Mouse (Mus musculus) forebrain, embryonic 16.5 days (tissue): Measurements from ENCODE around the gene En2. TPM values are rescaled to one million over a fixed set of nuclear protein-coding genes. Genes with fewer than 3 reads are reported as not detected.

Source experiments
- ATAC-seq: fragments of 200-750 bp; cut with Nextera tagmentation; 2 replicates; pipeline ENCODE4 v1.8.0; 2017; ENCODE audit warnings: mild to moderate bottlenecking, moderate library complexity
- H3K27ac ChIP-seq: fragments of 300-500 bp; sonication (generic); 2 replicates; pipeline ENCODE4 v1.5.1; 2014; ENCODE audit warnings: low read length, control low read depth
- H3K27me3 ChIP-seq: fragments of 300-500 bp; sonication (generic); replicated peaks from 2 replicates; pipeline ENCODE4 v1.6.1; 2014; ENCODE audit warnings: low read length; ENCODE audit not compliant: control insufficient read depth, insufficient read depth
- H3K36me3 ChIP-seq: fragments of 300-500 bp; sonication (generic); 2 replicates; pipeline ENCODE4 v1.6.1; 2014; ENCODE audit not compliant: control insufficient read depth, insufficient read depth
- H3K4me1 ChIP-seq: fragments of 300-500 bp; sonication (generic); replicated peaks from 2 replicates; pipeline ENCODE4 v1.6.1; 2014; ENCODE audit warnings: low read length; ENCODE audit not compliant: control insufficient read depth, insufficient read depth
- H3K4me2 ChIP-seq: fragments of 300-500 bp; sonication (generic); 2 replicates; pipeline ENCODE4 v1.6.1; 2014; ENCODE audit warnings: mild to moderate bottlenecking, low read length, control low read depth
- H3K4me3 ChIP-seq: fragments of 300-500 bp; sonication (generic); replicated peaks from 2 replicates; pipeline ENCODE4 v1.5.1; 2014; ENCODE audit warnings: mild to moderate bottlenecking, low read length, control low read depth
- H3K9ac ChIP-seq: fragments of 300-500 bp; sonication (generic); replicated peaks from 2 replicates; pipeline ENCODE4 v1.6.1; 2014; ENCODE audit warnings: low read depth, low read length, control low read depth
- H3K9me3 ChIP-seq: fragments of 300-500 bp; sonication (generic); 2 replicates; pipeline ENCODE4 v1.6.1; 2016; ENCODE audit warnings: low read length; ENCODE audit not compliant: control insufficient read depth
- WGBS: fragments of 180-500 bp; shearing (Covaris S2); extraction: QIAGEN DNeasy Blood & Tissue Kit; methylation state at CpG from one replicate; pipeline ENCODE4 v1.1.7; 2014; 5-methylcytosine and 5-hydroxymethylcytosine counted together
- polyA plus RNA-seq: library from polyadenylated mRNA; unstranded; fragments of >200 nt; fragmentation: Nextera tagmentation; extraction: Ambion mirVana; gene quantifications from 2 replicates; pipeline ENCODE4 v1.2.1, GENCODE M21; 2015

Gene En2
- polyA plus RNA-seq, 1 experiment from 2014 or later = not detected

DNA sequence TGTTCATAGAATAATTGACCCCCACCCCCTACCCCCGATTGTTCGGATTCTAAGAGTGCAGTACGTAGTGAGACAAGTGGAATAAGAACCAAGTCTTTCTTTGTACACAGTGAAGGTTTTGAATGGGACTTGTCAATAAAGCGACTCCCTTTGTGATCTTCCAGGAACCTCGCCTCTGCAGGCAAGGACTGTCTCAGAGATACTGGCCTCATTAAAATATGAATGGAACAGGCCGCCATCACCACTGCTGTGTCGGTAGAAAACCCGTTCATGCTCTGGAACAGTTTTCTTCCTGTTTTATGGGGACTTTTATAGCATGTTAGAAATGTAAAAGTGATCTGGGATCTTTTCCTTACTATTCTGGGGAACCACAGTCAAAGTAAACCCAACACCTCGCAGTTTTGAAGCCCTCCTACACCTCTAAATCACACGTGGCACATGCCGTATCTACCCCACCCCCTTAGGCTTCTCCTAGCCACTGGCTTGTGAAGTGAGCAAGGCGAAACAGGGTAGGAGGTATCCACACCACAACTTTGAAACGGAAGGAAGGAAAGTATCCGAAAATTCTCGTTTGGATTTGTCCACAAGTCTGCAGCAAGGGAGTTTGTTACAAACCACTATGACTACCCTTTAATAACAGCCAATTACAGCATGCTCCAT lies 46.3 kb downstream of the En2 start:
- no peaks in the 10 kb centered on the region for H3K9me3 ChIP-seq
- H3K36me3 ChIP-seq = no peaks in the 10 kb centered on the region
- no peak overlapping the region for H3K27ac ChIP-seq
- H3K27me3 ChIP-seq = peaks cover 66% of the 10 kb centered on the region
- ATAC-seq = no peak
- peaks cover 17% of the 10 kb centered on the region for H3K4me1 ChIP-seq
- H3K9ac ChIP-seq = no peak overlapping the region
- 2% methylated on average over 15 of the region's 15 CpGs for WGBS
- H3K4me3 ChIP-seq = no peak overlapping the region
- H3K4me2 ChIP-seq = no peak overlapping the region

DNA sequence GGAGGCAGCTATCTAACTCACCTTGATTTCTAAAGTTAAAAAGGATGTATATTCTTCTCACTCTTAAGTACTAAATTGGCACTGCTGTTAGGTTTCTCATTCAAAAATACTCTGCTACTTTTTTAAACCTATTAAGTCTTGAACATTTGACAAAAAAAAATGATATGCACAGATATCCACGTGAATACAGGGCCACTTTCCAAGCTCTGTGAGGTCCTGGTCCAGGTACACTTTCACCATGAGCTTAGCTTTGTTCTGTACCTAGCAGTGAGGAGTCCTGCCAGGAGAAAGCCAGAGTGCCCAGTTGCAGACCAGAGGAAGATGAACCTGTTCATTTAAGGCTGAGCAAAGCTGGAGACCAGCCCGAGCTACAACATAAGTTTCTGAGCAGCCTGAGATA lies 47.9 kb downstream of the En2 start:
- WGBS = 72% methylated on average over 2 of the region's 2 CpGs
- no peak for ATAC-seq
- Histone ChIP-seq H3K9ac (no peak overlapping the region), H3K4me1 (peaks cover 17% of the 10 kb centered on the region), H3K9me3 (no peaks in the 10 kb centered on the region), H3K27me3 (peaks cover 52% of the 10 kb centered on the region), H3K27ac (no peak overlapping the region), H3K4me3 (no peak overlapping the region), H3K36me3 (no peaks in the 10 kb centered on the region), H3K4me2 (no peak overlapping the region)

DNA sequence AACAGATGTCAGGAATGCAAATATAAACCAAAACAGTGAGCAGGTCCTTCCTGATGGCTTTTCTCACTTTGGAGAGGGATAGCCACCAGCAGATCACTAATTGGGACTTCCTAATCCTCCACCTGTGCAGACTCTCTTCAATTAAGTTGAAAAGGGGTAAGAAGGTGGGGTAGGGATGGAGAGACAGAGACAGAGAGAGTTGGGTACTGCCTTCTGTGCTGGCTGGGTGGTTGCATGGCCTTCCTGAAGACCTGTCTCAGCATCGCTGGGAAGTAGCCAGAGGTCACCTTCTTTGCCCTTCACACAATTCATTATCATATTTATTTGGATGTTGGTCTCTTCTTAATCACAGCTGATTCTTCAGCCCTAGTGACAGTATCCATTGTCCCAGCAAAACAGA lies 54.1 kb downstream of the En2 start:
- no peaks in the 10 kb centered on the region for H3K4me1 ChIP-seq
- no peak overlapping the region for H3K4me2 ChIP-seq
- H3K36me3 ChIP-seq = no peaks in the 10 kb centered on the region
- WGBS = 90% methylated on average over 1 of the region's 1 CpGs
- ATAC-seq = no peak
- no peaks in the 10 kb centered on the region for H3K9me3 ChIP-seq
- H3K27ac ChIP-seq = no peak overlapping the region
- peaks cover 5% of the 10 kb centered on the region for H3K27me3 ChIP-seq
- H3K4me3 ChIP-seq = no peak overlapping the region
- H3K9ac ChIP-seq = no peak overlapping the region

Other genes starting within 250 kb of the En2 start
- 76.9 and 83.7 TPM in 2 replicates for gene Insig1, start 94.3 kb upstream of the En2 start, polyA plus RNA-seq
- 1.1 and 2.7 TPM in 2 replicates for gene Cnpy1, start 80.1 kb downstream of the En2 start, polyA plus RNA-seq
- 18.8 and 19.2 TPM in 2 replicates for gene Rbm33, start 151.4 kb downstream of the En2 start, polyA plus RNA-seq